Mouse (Mus musculus): Measurements from ENCODE around the gene Nupl1.

The Nupl1 gene

DNA sequence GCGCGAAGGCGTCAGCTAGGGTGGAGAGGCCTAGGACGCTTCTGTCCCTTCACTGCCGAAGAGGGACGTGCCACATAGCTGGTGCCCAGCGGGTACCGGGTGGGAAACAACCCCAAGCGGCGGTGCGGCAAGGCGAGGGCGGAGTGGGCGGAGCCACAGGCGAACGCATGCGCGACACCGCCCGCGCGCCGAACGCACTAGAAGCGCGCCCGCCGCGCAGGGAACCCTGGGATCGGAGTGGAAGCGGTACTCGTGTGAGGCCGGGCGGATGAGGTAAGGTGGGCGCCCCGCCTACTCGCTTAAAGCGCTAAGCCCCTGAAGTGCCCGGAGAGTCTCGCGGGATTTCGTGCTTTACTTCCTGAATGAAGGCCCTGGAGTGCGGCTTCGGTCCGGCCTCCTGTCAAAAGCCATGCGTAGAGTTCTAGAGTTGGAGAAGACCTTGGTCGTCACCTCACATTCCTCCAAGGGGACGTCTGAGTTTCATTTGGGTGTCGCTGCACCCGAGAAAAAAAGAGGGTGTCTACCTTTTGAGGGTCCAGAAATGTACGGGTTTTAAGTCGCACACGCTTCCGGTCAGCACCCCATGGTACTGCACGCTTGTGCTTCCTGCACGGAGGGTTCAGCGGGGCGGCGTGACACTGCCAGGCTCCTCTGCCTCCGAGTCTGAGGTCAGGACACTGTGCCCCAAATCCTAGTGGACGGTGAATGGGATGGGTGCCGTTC is at the start of gene Nupl1, which contains the start of gene Gm49336:
Gene Nupl1 (minus strand): TSS at position 151 of the 723 bp plus-strand sequence.
Gene Gm49336 (minus strand): TSS at position 227 of the 723 bp plus-strand sequence.
- DNase-seq (ENCODE audit: low read depth) = peak; percentile 99

GRCm38 (mm10) chr14:60301024-60301423 is 49.8 kb upstream of the Nupl1 start:
- DNase-seq (ENCODE audit: low read depth) = no peak

DNA sequence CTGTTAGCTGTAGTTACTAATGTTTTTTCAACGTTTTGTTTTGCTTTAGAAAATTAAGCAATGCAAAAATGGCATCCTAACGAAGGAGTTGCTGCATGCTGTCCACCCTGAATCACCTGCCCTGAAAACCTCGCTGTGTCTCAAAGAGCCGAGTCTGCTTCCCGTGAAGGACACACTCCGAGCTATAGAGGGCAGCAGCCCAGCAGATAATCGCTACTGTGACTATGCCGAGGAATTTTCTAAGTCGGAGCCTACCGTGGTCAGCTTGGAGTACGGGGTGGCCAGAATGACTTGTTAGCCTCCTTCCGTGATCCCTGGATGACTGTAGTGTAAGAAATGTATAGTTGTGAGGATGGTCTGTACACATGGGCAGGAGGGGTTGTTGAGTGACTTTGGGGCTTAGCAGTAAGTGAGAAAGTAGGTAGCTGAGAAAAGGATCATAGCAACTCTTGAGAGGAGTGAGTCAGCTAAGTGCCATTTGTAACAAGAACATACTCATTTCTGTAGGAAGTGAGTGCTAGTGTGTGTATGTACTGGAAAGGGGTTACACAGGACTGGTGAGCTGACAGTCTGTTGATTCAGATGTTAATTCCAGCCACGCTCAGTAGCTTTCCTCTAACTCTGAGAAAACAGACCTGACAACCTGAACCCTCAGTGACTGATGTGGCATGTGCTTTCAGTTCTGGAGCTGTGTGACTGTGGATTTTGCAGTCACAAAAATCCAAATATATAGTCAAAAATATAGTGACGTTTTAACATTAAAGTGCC is 49.2 kb upstream of the Nupl1 start:
- DNase-seq (ENCODE audit: low read depth) = no peak

- DNase-seq (ENCODE audit: low read depth) = no peak
Observed at GRCm38 (mm10) chr14:60295531-60295930, 44.3 kb upstream of the Nupl1 start.

DNA sequence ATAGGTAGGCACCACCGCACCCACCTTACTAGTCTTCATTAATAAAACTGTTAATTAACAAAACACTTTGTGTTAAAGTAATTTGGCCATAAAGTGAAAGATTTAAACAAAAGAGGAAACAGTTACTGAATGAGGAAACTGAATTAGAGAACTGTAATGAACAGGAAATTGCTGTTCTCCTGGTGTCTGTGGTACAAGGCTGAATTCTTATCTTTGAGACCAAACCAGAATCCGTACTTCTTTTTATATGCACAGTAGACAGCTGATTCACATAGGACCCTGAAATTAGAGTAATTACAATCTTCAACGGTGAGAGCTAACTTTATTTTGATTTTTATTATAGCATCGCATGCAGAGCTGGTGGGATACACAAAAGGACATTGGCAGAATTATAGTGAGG is 39.1 kb upstream of the Nupl1 start:
- DNase-seq (ENCODE audit: low read depth) = peak; percentile 63

DNA sequence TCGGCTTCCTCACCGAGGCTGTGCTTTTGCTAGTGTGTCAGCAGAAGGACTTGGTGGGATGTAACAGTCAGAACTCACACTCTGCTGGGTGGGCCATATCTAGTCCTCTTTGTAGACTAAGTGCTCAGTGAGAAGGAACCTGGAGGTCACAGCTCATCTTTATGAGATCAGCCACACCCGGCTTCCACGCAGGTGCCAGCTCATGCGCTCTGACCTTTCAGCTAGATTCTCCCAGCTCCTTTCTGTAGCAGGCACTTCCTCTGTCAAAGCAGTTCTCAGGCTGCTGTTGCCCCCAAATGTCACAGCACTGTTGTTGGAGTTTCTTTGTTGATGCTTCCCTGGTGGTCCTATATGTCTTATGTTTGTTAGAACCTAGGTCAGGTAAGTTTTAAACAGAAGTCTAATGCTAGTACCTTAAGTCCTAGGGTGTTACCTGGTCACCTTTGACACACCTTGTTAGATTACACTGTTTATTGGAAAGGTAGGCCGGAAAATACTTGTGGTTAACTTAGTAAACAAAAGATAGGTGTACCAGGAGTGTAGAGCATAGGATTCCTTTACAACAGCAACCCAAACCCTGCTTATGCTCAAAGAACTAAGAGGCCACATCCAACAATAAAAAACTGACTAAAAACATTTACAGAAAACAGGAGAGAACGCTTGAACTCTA is 35.1 kb upstream of the Nupl1 start:
- no peak for DNase-seq (ENCODE audit: low read depth)

DNA sequence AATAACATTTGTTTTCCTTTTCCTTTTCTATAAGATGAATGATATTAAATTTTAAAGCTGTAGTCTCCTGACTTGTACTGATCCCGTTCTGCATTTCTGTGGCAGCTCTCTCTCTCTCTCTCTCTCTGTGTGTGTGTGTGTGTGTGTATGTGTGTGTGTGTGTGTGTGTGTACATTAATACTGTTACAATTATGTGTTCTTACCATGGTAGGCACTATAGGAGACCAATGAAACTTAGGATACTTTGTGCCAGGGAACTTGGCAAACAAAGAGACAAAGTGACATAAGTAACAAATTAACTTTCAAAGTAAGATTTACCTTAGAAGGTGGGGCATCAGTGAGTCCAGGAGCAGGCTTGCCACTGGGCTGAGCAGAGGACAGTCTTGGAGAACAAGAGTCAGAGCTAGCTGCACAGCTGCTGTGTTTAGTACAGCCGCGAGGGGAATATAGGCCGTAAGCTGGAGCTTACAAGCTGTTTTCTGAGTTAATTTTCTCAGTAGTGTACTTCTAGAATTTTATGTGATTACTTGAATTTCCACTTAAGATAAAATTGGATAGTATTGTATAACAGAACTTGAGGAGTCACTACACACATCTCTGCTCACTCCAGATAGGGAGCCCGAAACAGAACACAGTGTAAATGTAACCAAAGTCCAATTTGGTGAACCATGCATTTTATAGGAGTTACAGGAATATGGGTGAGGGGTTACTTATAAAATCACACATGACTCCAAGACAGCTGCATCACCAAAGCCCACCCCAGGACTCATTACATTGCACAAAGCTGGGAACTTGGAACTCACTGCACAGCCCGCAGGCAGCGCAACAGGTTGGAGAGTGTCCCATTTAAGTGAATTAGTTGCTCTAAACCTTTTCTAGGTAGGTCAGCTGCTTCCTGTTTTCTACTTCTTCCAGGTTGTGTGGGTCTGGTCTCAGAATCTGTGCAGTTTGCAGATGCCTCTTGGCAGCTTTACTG is 24.4 kb upstream of the Nupl1 start:
- no peak for DNase-seq (ENCODE audit: low read depth)

GRCm38 (mm10) chr14:60273346-60273745 is 22.1 kb upstream of the Nupl1 start:
- DNase-seq (ENCODE audit: low read depth) = no peak

DNA sequence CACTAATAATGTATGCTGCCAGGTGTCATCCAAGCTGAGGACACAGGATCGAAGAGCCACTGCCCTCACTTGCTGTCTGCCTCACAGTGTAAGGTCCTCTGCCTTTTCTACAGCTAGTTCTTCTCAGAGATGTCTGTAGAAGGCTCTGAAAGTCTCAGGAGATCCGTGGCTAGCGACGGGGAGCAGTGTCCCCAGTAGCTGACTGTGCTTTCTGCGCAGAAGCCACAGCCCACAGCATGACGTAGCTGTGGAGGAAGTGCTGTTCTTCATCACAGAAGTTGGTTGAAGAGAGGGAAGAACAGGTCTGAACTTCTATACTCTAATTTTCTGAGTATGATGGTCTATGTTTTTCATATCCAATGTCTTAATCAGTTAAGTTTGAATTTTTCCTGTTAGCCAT is 18.1 kb upstream of the Nupl1 start:
- DNase-seq (ENCODE audit: low read depth) = peak; percentile 59

DNA sequence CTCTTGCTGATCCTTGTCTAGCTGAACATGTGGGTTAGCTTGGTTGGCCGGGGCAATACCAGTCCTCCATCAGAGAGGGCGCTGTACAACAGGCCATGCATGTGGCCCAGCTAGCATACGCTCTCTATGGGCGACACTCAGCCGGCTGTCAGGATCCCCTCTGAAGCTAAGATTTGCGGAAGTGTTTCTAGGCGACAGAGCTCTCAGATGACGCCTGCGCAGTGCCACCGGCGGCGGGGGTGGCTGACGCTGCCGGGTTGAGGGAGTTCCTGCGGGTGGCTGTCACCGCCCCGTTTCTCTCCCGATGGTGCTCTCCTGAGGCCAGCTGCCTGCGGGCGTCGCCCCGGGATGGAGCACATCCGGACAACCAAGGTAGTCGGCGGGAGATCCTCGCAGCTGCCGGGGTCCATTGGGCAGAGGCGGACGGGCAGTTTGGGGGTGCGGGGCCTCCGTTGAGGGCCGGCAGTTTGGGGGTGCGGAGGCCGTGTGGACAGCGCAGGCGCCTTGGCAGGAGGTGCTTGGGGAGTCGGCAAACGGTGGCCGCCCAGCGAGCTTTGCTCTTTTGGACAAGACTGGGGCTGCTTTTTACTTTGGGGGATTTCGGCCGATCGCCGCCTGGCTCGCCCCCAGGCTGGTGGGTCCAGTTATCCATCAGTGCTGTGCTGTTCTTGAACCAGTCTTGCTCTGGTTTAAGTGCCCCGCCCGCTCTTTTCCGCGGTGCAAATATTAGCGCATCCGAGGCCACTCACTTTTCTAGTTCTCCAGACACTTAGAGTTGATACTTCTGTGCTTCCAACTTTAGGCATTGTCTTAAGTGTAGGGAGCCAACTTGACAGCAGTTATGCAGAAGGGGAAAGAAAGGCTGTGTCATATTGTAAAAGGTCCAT is 14.0 kb upstream of the Nupl1 start, which contains the start of gene Mtmr6:
Gene Mtmr6 (plus strand): TSS at position 239 of the 887 bp plus-strand sequence.
- peak; percentile 99 for DNase-seq (ENCODE audit: low read depth)

DNA sequence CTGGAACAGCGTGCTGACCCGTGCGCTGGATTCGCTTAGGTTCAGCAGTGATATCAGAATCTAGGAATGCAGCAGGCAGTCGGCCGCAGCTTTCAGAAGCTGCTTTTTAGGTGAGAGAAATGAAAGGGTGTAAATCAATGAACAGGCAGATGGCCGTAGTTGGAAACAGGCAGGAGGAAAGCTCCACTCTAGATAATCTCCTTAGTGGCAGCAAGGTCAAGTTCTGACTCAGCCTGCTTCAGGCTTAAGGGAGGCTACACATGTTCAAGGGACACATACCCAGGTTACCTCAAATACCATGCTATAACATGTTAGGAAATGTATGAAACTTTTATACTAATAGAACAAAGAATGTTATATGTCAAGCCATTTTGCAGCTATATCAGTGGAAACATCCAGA is 11.1 kb upstream of the Nupl1 start:
- no peak for DNase-seq (ENCODE audit: low read depth)

DNA sequence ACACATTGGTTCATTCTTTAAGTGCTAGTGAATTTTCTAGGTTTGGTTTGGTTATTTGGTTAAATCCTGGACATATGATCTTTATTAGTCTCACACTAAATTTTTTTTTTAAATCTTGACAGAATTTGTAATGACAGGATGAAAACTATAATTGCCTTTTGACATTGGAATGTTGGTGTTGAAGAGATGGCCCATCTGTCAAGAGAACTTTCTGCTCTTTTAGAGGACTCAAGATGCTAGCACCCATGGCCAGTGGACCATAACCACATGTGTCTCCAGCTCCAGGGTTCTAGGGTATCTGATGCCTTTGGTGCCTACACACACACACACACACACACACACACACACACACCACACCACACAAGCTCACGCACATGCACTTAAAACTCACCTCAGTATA is 6.6 kb upstream of the Nupl1 start:
- no peak for DNase-seq (ENCODE audit: low read depth)

GRCm38 (mm10) chr14:60257101-60257500 is 5.9 kb upstream of the Nupl1 start:
- no peak for DNase-seq (ENCODE audit: low read depth)

GRCm38 (mm10) chr14:60256356-60256755 is 5.1 kb upstream of the Nupl1 start:
- DNase-seq (ENCODE audit: low read depth) = peak; percentile 33

- DNase-seq (ENCODE audit: low read depth) = no peak
Observed at GRCm38 (mm10) chr14:60254774-60255173, 3.5 kb upstream of the Nupl1 start.

- no peak for DNase-seq (ENCODE audit: low read depth)
Observed at GRCm38 (mm10) chr14:60253466-60253865, 2.2 kb upstream of the Nupl1 start.

DNA sequence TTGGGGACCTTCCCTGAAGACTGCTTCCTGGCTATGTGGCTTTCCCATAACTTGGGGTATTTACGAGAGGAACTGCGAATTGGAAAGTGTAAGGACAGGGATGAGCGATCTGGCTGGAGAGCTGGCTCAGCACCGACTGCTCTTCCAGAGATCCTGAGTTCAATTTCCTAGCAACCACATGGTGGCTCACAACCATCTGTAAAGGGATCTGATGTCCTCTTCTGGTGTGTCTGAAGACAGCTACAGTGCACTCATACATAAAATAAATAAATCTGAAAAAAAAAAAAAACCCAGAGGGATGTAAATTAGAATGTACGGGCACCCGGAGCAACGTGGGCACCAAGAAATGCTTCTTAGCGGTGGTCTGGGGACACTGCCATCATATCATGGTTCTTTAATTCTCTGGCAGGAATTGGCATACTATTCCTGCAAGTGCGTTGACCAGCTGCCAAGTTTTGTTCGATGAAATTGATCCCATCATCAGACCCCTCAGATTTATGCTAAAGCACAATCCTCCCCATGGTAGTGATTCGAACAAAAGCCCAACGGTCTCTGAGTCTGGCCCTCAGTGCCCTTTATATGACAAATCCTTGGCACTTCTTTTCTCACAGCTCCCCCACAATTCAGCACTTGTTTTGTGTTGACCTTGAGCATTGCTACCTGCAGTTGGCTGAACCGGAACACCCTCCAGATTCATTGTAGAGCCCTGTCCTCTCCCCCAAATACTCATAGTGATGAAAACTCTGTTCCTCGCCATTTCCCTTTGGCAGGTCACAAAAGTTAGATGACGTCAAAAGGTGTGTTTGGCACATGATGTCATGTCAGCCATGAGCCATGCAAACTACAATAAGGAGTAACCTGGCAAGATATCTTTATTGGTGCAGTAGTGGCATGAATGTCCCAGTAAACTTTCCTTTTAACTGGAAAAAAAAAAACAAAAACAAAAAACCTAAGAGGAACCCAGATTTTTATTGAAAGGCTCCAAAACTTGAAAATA is 1.1 kb upstream of the Nupl1 start:
- peak; percentile 61 for DNase-seq (ENCODE audit: low read depth)

DNA sequence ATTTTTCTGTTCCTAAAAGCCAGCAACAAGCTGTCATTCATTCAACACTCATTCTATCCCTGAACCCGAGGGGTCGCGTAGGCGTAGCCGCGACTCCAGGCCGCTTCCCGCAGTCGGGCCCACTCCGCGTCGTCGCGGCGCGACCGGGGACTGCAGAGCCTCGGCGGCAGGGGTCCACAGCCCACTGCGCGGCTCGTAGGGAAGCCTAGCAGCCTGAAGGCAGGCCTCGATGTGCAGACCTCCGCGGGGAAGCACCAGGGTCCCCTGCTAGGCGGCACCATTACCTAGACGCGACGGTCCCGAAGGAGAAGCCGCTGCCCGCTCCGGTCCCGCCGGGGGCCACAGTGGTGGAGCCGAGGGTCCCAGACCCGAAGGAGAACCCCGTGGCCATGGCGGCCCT is 352 bp downstream of the Nupl1 start:
- DNase-seq (ENCODE audit: low read depth) = peak; percentile 26

DNA sequence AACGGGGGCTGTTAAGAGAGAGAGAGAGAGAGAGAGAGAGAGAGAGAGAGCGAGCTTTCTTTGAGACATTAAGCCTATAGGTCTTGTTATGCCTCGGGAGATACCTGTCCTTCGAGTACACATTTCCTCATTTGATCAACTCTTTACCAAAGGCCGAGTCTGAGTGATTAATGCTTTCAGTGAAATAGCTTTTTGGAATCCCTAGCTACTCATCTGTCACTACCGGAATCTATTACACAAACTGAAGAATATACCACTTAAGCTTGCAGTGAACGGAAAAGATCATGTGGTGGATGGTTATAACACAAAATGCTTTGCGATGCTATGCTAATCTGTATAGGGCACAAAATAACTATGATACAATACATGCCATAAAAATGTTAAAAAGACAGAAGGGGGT is 865 bp downstream of the Nupl1 start:
- DNase-seq (ENCODE audit: low read depth) = peak; percentile 42
